Mouse (Mus musculus): ENCODE data around the gene Tmem104. TPM values are rescaled to one million over a fixed set of nuclear protein-coding genes. Genes with fewer than 3 reads are reported as not detected.

The Tmem104 gene
- polyA plus RNA-seq, 1 experiment, result 24.1 TPM

DNA sequence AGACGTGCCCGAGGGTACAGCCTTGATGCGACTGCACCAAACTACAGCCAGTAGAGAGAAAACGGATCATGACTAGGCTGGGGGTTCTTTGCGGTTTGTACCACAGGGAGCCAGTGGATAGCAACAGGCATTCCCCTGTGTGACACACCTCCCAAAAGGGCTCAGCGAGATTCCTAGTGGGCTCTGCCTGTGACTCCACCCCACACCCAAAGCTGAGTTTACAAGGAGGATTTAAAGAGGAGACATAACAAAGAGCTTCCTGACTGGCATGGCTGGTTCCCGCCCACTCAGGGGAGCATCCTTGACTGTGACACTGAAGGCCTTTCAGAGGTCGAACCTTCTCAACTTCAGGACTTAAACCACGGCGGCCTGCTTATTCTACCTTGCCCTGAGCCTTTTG is 104.2 kb downstream of the Tmem104 start:
- H3K4me3 ChIP-seq (ENCODE audit: control insufficient read depth, insufficient read depth, low read length), result no peak overlapping the region
- H3K27ac ChIP-seq (ENCODE audit: control insufficient read depth, insufficient read depth, low read length), result no peak overlapping the region
- H3K4me1 ChIP-seq (replicated peaks; ENCODE audit: control insufficient read depth, insufficient read depth, low read length), result peaks cover under 1% of the 10 kb centered on the region; the same call in 1 of the 2 replicates
- WGBS, result 93% methylated on average over 10 of the region's 10 CpGs
- no peaks in the 10 kb centered on the region for H3K36me3 ChIP-seq (ENCODE audit: control insufficient read depth, insufficient read depth, low read length)
- no peak for DNase-seq
- no peak for TF ChIP-seq CTCF (IDR thresholded peaks at IDR 0.05; ENCODE audit: borderline replicate concordance, control insufficient read depth, extremely low read depth, insufficient read depth, low read length, poor library complexity)
- TF ChIP-seq POLR2A (IDR thresholded peaks at IDR 0.05; ENCODE audit: control insufficient read depth, extremely low read depth, insufficient read depth, low read length, poor library complexity), result no peak
- no peaks in the 10 kb centered on the region for H3K27me3 ChIP-seq (ENCODE audit: control insufficient read depth, insufficient read depth, low read length)

DNA sequence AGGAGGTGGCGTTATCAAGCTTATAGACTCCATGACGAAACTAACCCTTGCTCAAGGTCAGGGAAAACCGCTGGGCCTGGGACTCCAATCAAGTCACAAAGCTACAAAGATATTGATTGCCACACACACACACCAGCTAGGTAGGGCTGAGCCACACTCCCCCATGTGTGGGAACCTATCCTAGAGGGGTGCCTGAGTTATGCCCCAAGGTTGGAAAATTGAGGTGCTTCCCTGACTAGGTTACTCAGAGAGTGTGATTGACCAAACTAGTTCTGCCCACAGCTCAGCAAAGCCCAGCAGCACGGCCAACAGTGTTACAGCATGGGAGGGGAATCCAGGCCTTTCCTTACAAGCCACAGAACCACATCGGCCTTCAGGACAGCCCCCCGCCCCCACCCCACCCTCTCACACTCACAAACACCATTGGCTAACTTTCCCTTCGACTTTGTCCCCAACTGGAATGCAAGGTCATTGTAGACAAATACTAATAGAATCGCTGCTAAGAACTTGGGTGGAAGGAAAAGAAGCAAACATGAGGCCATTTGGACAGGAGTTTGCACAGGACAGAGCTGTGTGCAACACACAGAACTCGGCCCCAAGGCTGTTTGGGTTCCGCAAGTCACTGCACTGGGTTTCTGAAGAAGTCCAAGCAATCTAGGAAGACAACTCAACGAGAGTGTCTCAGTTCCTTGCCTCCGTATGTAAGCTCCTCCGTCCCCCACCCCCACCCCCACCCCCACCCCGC is 105.5 kb downstream of the Tmem104 start:
- no peak for DNase-seq
- WGBS, result 91% methylated on average over 14 of the region's 14 CpGs
- H3K4me1 ChIP-seq (replicated peaks; ENCODE audit: control insufficient read depth, insufficient read depth, low read length), result peaks cover 10% of the 10 kb centered on the region
- no peak overlapping the region for H3K27ac ChIP-seq (ENCODE audit: control insufficient read depth, insufficient read depth, low read length)
- TF ChIP-seq POLR2A (IDR thresholded peaks at IDR 0.05; ENCODE audit: control insufficient read depth, extremely low read depth, insufficient read depth, low read length, poor library complexity), result no peak
- TF ChIP-seq CTCF (IDR thresholded peaks at IDR 0.05; ENCODE audit: borderline replicate concordance, control insufficient read depth, extremely low read depth, insufficient read depth, low read length, poor library complexity), result no peak
- no peaks in the 10 kb centered on the region for H3K36me3 ChIP-seq (ENCODE audit: control insufficient read depth, insufficient read depth, low read length)
- no peaks in the 10 kb centered on the region for H3K27me3 ChIP-seq (ENCODE audit: control insufficient read depth, insufficient read depth, low read length)
- no peak overlapping the region for H3K4me3 ChIP-seq (ENCODE audit: control insufficient read depth, insufficient read depth, low read length)

DNA sequence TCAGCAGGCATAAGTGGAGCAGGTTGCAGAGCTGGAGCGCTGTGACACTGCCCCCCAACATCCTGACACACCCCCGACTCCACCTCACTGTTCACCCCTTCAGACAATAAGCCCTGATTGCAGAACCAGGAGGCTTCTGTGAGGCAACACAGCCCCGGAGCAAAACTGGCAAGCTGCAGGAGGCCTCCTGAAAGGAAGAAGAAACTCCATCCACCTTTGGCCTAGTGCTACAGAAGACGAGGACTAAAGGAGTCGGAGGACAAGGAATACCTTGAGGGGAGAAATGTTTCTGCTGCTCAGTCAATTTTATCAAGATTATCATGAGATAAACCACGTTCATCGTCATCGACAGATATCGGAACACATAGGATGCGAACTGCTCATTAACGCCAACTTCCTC is 108.7 kb downstream of the Tmem104 start:
- Histone ChIP-seq H3K36me3 (ENCODE audit: control insufficient read depth, insufficient read depth, low read length) (no peaks in the 10 kb centered on the region), H3K27ac (ENCODE audit: control insufficient read depth, insufficient read depth, low read length) (no peak overlapping the region), H3K4me3 (ENCODE audit: control insufficient read depth, insufficient read depth, low read length) (no peak overlapping the region), H3K4me1 (replicated peaks; ENCODE audit: control insufficient read depth, insufficient read depth, low read length) (peaks cover 10% of the 10 kb centered on the region), H3K27me3 (ENCODE audit: control insufficient read depth, insufficient read depth, low read length) (no peaks in the 10 kb centered on the region)
- TF ChIP-seq CTCF (IDR thresholded peaks at IDR 0.05; ENCODE audit: borderline replicate concordance, control insufficient read depth, extremely low read depth, insufficient read depth, low read length, poor library complexity), result no peak
- TF ChIP-seq POLR2A (IDR thresholded peaks at IDR 0.05; ENCODE audit: control insufficient read depth, extremely low read depth, insufficient read depth, low read length, poor library complexity), result no peak
- DNase-seq, result no peak
- WGBS, result 98% methylated on average over 11 of the region's 11 CpGs

Other genes starting within 250 kb of the Tmem104 start
- gene Cd300c, start 218.3 kb upstream of the Tmem104 start, polyA plus RNA-seq (2012; rRNA removed), result 2.1 and 5.8 TPM in 2 replicates
- gene Cd300ld, start 197.6 kb upstream of the Tmem104 start, polyA plus RNA-seq (2012; rRNA removed), result 0.91 and 1.3 TPM in 2 replicates
- 15.3 and 19.9 TPM in 2 replicates for gene Cd300c2, start 185.6 kb upstream of the Tmem104 start, polyA plus RNA-seq (2012; rRNA removed)
- 0.42 and 0.90 TPM in 2 replicates for gene Cd300ld2, start 171.3 kb upstream of the Tmem104 start, polyA plus RNA-seq (2012; rRNA removed)
- gene Cd300ld4, start 160.5 kb upstream of the Tmem104 start, polyA plus RNA-seq (2012; rRNA removed), result 1.1 and 6.4 TPM in 2 replicates
- gene Cd300ld5, start 149.7 kb upstream of the Tmem104 start, polyA plus RNA-seq (2012; rRNA removed), result 6.0 and 9.4 TPM in 2 replicates
- gene Cd300ld3, start 139.1 kb upstream of the Tmem104 start, polyA plus RNA-seq (2012; rRNA removed), result 41.5 and 45.3 TPM in 2 replicates
- gene Cd300e, start 125.3 kb upstream of the Tmem104 start, polyA plus RNA-seq (2012; rRNA removed), result 0.12 TPM in 1 of 2 replicates, not detected in the other
- 15.1 and 18.3 TPM in 2 replicates for gene Rab37, start 96.1 kb upstream of the Tmem104 start, polyA plus RNA-seq (2012; rRNA removed)
- 8.4 and 10.4 TPM in 2 replicates for gene Cd300lf, start 53.5 kb upstream of the Tmem104 start, polyA plus RNA-seq (2012; rRNA removed)
- gene Slc9a3r1, start 24.1 kb upstream of the Tmem104 start, polyA plus RNA-seq (2012; rRNA removed), result 202 and 207 TPM in 2 replicates
- gene Nat9, start 372 bp downstream of the Tmem104 start, polyA plus RNA-seq (2012; rRNA removed), result 9.8 and 11.8 TPM in 2 replicates
- gene Grin2c, start 79.8 kb downstream of the Tmem104 start, polyA plus RNA-seq (2012; rRNA removed), result 6.5 and 7.1 TPM in 2 replicates
- 31.8 and 36.3 TPM in 2 replicates for gene Fdxr, start 89.6 kb downstream of the Tmem104 start, polyA plus RNA-seq (2012; rRNA removed)
- 1.6 and 2.1 TPM in 2 replicates for gene Fads6, start 110.2 kb downstream of the Tmem104 start, polyA plus RNA-seq (2012; rRNA removed)
- gene Otop2, start 119.7 kb downstream of the Tmem104 start, polyA plus RNA-seq (2012; rRNA removed), result 0.26 and 0.32 TPM in 2 replicates
- 0.05 and 0.11 TPM in 2 replicates for gene Ush1g, start 134.6 kb downstream of the Tmem104 start, polyA plus RNA-seq (2012; rRNA removed)
- 0.06 and 0.12 TPM in 2 replicates for gene Otop3, start 147.2 kb downstream of the Tmem104 start, polyA plus RNA-seq (2012; rRNA removed)
- gene Hid1, start 180.3 kb downstream of the Tmem104 start, polyA plus RNA-seq (2012; rRNA removed), result 127 and 143 TPM in 2 replicates
- gene Cdr2l, start 194.4 kb downstream of the Tmem104 start, polyA plus RNA-seq (2012; rRNA removed), result 14.3 and 15.1 TPM in 2 replicates
- gene Mrpl58, start 216.3 kb downstream of the Tmem104 start, polyA plus RNA-seq (2012; rRNA removed), result 144 and 166 TPM in 2 replicates
- 118 and 155 TPM in 2 replicates for gene Atp5h, start 232.5 kb downstream of the Tmem104 start, polyA plus RNA-seq (2012; rRNA removed)
- gene Kctd2, start 232.6 kb downstream of the Tmem104 start, polyA plus RNA-seq (2012; rRNA removed), result 65.5 and 69.1 TPM in 2 replicates

All from thymus, adult 2 months (tissue).